Mouse (Mus musculus) cerebellum, adult 9-10 months (tissue): Measurements from ENCODE around the gene Wnk1.

Source experiments
- DNase-seq: peaks from one replicate; pipeline ENCODE4 v3.0.0; 2022

The Wnk1 gene

DNA sequence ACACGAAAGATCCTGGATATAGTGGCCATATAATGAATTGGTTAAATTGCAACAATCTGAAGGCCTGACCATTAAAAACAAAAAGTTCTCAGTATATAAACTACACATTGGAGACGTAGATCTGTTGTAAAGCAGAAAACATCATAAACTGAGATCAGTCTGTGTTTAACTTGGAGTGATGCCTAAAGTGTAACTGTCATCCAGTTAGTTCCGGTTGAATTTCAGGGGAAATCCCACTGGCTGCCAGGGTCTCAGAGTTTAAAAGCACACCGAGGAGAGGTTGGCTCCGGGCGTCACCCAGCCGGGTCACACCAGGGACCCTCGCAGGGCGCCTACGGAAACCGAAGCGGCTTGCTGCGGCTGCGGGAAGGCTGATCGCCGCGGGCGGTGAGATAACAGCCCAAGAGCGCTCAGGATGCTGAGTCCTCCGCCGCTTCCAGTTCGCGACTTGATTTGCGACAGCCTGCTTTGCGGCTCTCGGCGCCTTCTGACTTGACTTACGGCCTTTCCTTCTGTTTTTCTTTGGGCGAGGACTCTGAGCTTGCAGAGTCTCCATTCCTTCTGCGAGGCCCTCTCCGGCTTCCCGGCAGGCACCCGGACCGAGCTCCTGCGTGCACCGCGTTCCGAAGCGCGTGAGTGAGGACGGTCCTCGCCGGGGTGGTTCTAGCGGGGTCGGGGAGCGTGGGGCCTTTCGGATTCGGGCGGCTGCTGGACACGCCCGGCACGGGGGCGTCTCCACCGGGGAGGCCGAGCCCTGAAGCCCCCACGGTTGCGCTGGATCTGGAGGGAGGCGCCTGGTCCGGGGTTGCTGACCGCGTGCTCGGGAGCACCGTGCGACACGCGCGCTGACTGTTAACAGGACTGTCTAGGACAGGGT lies 136.0 kb downstream of the Wnk1 start, which contains the start of gene Rad52:
TSS of gene Rad52 (plus strand) at position 495 of the 877 bp plus-strand sequence.
- peak; percentile 92 for DNase-seq

DNA sequence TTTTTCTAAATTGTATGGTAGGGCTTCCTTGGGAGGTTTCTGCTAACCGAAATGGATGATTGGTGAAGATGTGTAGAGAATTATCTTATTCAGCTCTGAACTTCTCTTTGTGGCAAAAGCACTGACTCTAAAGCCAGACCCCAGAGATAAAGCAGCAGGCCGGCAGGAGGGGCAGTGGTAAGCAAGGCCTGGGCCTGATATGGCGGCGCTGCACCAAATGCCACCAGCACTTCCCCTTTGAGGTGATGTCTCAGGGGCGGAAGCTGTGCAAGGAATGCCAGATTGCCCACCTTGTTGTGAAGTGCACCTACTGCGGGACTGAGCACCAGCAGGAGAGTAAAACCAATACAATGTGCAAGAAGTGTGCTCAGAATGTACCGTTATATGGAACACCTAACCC lies 145.8 kb downstream of the Wnk1 start:
- DNase-seq = no peak

DNA sequence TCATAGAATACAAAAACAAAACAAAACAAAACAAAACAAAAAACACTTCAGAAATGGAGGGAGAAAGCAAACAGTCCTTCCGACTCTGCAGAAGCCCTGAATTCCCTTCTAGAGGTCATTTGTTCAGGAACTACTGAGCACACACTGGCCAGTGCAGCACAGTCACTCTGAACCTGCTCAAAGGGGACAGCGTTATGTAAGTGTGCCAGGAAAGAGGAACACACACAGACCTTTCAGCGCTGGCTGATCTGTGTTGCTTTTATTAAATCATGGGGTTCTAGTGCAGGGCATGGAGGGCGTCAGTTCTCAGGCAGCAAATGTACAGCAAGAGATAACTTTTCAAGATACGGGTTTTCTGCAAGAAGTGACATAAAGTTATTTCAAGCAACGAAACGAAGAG lies 155.3 kb downstream of the Wnk1 start:
- DNase-seq = no peak
